Mouse (Mus musculus) ovary, adult 2 months (tissue): ENCODE data around the gene Sncb. TPM values are rescaled to one million over a fixed set of nuclear protein-coding genes. Genes with fewer than 3 reads are reported as not detected.

ENCODE experiments used
- polyA plus RNA-seq: library from polyadenylated mRNA; depleted of rRNA; stranded (reverse); fragments of >200 nt; gene quantifications from 2 replicates; pipeline ENCODE4 v1.2.3, GENCODE M21; 2012; rRNA removed

Gene Sncb
- 0.16 TPM in 1 of 2 replicates, not detected in the other for polyA plus RNA-seq

DNA sequence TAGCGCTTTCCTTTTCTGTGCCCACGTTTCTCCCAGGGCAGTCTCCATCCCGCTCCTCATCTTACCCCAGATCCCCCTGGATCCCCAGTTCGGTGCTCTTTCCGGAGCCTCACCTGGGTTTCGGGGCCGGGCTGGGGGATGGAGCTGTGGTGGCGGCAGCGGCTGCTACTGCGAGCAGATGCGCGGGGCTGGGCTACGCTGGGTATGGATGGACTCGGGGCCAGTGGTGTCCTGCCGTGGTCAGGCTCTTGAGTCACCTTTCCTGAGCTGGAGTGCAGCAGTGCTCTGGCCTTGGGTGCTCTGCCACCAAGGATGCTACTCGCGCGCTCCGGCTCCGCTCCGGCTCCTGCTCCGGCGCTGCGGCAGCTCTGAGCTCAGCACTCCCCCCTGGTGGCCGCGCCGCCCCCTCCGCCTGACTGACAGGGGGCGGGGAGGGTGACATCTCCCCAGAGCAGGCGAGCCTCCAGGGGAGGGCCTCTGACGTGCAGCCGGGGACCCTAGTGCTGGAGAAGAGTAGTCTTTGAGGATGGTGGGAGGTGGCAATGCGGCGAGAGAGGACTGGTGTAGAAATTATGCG lies at the start of gene Sncb:
Sncb (minus strand) TSS at position 404 of the 577 bp plus-strand sequence.

GRCm38 (mm10) chr13:54788740-54789560 lies 22.6 kb upstream of the Sncb start, which contains the start of gene Tspan17:
TSS of gene Tspan17 (plus strand) at chr13:54789377.

DNA sequence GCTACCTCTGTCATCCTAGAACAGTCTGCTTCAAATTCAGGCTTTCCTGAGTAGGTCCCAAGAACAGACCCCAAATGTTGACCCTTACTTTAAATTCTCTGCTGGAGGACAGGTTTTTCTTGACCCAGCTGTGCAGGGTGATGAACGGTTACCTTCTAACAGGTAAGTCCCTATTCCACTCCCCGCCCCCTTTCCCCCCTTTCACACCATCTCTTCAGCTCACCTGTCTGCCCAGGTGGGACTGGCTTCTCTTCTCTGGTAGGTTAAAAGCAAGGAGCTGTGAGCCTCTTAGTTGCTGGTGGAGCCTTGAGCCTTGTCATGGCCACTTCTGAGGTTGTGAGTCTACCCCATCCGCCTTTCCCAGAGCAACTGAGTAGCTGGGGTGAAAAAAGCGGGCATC lies 17.3 kb upstream of the Sncb start, which contains the start of gene Eif4e1b:
Eif4e1b (plus strand) TSS at position 301 of the 400 bp plus-strand sequence.

DNA sequence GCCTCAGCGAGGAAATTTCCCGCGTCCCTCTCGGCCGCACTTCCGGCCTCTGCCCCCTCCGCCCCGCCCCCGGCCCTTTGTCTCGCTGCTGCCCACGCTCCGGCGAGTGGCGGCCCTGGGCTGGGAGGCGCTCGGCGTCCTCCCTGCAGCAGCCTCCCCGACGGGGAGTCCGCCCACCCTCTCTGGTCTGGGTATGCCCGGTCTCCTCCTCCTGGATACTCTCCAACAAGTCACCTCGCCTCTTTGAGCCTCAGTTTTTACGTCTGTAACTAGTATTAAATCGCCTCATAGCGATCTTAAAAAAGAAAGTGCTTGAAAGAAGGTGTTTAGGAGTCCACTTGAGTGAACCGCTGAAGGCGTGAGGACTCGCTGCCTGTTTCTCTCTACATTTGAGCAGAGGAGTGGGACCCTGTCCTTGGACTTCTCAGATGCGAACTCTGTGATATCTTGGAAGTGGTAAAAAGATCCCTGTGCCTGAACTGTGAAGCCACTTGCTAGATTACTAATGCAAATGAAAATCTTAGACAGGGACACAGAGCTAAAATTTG lies 16.5 kb downstream of the Sncb start, which contains the start of gene Gprin1:
Gprin1 (minus strand) TSS at position 11 of the 548 bp plus-strand sequence.

Other genes with a start within 250 kb of the Sncb start
- gene 4833439L19Rik, start 201.2 kb downstream of the Sncb start, polyA plus RNA-seq: 111 and 117 TPM in 2 replicates
- gene Arl10, start 191.6 kb downstream of the Sncb start, polyA plus RNA-seq: 38.6 and 40.7 TPM in 2 replicates
- 10.4 and 12.2 TPM in 2 replicates for gene Nop16, start 176.5 kb downstream of the Sncb start, polyA plus RNA-seq
- gene Higd2a, start 176.4 kb downstream of the Sncb start, polyA plus RNA-seq: 57.0 and 95.4 TPM in 2 replicates
- 36.0 and 38.9 TPM in 2 replicates for gene Cltb, start 155.3 kb downstream of the Sncb start, polyA plus RNA-seq
- 21.5 and 24.4 TPM in 2 replicates for gene Faf2, start 144.8 kb downstream of the Sncb start, polyA plus RNA-seq
- 295 and 422 TPM in 2 replicates for gene Rnf44, start 72.7 kb downstream of the Sncb start, polyA plus RNA-seq
- gene Cdhr2, start 65.1 kb downstream of the Sncb start, polyA plus RNA-seq: 0.18 and 0.26 TPM in 2 replicates
- 0.91 and 1.1 TPM in 2 replicates for gene Gprin1, start 16.7 kb downstream of the Sncb start, polyA plus RNA-seq
- gene Eif4e1b, start 17.4 kb upstream of the Sncb start, polyA plus RNA-seq: 19.3 and 22.6 TPM in 2 replicates
- 16.9 and 18.2 TPM in 2 replicates for gene Tspan17, start 22.8 kb upstream of the Sncb start, polyA plus RNA-seq
- gene Unc5a, start 182.8 kb upstream of the Sncb start, polyA plus RNA-seq: 5.5 and 7.9 TPM in 2 replicates